Mouse (Mus musculus) G1E (cell line): Measurements from ENCODE around the gene Btbd35f10.
"Not testable (repeated sequence)": the region's sequence is repeated elsewhere in the genome, so short reads cannot be mapped to it uniquely, and the experiment has no call there.

Experiments
- CTCF ChIP-seq: IDR thresholded peaks from 2 replicates; pipeline ENCODE4 v1.5.1; 2012; ENCODE audit warnings: low read depth, low read length, inconsistent platforms, mixed read lengths
- GATA1 ChIP-seq: IDR thresholded peaks from 2 replicates; pipeline ENCODE4 v1.6.1; 2012; ENCODE audit warnings: borderline replicate concordance, low read length, inconsistent platforms, mixed read lengths
- POLR2AphosphoS5 ChIP-seq: IDR thresholded peaks from 2 replicates; pipeline ENCODE4 v1.6.1; 2012; ENCODE audit warnings: low read depth, low read length, inconsistent platforms; ENCODE audit not compliant: insufficient replicate concordance

- not testable (repeated sequence) for TF ChIP-seq CTCF, POLR2AphosphoS5, GATA1
Observed at GRCm38 (mm10) chrX:3752785-3753184, at the start of gene Btbd35f10.
